ENCODE assay signal across 12 mouse cellular contexts in the genomic region with DNA sequence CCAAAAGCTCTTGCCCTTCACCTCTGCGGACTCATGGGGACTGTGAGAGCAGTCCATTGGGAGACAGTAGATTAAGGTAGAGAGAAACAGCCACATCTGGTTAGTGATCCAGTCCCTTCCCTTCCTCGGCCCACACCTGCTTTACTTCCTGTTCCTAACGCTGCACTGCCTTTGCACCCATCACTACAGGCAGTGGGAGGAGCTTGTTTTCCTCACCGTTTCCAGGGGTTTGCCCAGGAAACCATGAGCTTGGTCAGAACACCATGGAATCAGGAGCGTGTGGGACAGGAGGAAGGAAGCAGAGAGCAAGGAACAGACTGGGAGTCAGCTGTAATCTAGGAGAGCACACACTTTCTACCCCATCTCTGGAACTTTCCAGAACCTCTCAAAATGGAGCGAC.
"Had no signal": no experiment of that assay in that cellular context is flagged by ENCODE, and none has a peak within 500 bp of the region (broad histone marks: within the 10 kb centered on the region; RNA-seq: fewer than 3 reads in every experiment).

No protein-coding gene starts in this region.

- H3K27ac ChIP-seq: liver, embryonic 12.5 days; macrophage; midbrain, embryonic 15.5 days; neural tube, embryonic 13.5 days; stomach, embryonic 15.5 days had no signal

- H3K9ac ChIP-seq: liver, embryonic 12.5 days; lung, embryonic 14.5 days; midbrain, embryonic 15.5 days; neural tube, embryonic 13.5 days; stomach, embryonic 15.5 days had no signal

- H3K27me3 ChIP-seq: liver, embryonic 12.5 days; megakaryocyte, embryonic 14.5 days; midbrain, embryonic 15.5 days; neural tube, embryonic 13.5 days; stomach, embryonic 15.5 days had no signal

- H3K36me3 ChIP-seq: liver, embryonic 12.5 days; midbrain, embryonic 15.5 days; neural tube, embryonic 13.5 days; stomach, embryonic 15.5 days had no signal

- ATAC-seq: liver, embryonic 12.5 days; midbrain, embryonic 15.5 days had no signal

- DNase-seq: kidney, adult 8-10 months; kidney, postnatal 25 days; lung, embryonic 14.5 days; lung, postnatal 10 days; thymus, adult 2 months had no signal

- H3K4me3 ChIP-seq: liver, embryonic 12.5 days; megakaryocyte, embryonic 14.5 days; midbrain, embryonic 15.5 days; neural tube, embryonic 13.5 days; stomach, embryonic 15.5 days had no signal

- H3K4me2 ChIP-seq: liver, embryonic 12.5 days; lung, embryonic 14.5 days; midbrain, embryonic 11.5 days; midbrain, embryonic 15.5 days; neural tube, embryonic 13.5 days; stomach, embryonic 15.5 days had no signal

- H3K4me1 ChIP-seq: liver, embryonic 12.5 days; megakaryocyte, embryonic 14.5 days had no signal

- H3K9me3 ChIP-seq: liver, embryonic 12.5 days; midbrain, embryonic 15.5 days; neural tube, embryonic 13.5 days; stomach, embryonic 15.5 days had no signal
